Mouse (Mus musculus) heart, postnatal 0 days (tissue): ENCODE results near the gene Rnf215.

Experiments
- CTCF ChIP-seq: IDR thresholded peaks from 2 replicates; pipeline ENCODE4 v1.5.1; 2016; ENCODE audit warnings: antibody characterized with exemption, control low read depth, low read depth
- EP300 ChIP-seq: IDR thresholded peaks from 2 replicates; pipeline ENCODE4 v1.6.1; 2016; ENCODE audit warnings: antibody characterized with exemption, low read depth

DNA sequence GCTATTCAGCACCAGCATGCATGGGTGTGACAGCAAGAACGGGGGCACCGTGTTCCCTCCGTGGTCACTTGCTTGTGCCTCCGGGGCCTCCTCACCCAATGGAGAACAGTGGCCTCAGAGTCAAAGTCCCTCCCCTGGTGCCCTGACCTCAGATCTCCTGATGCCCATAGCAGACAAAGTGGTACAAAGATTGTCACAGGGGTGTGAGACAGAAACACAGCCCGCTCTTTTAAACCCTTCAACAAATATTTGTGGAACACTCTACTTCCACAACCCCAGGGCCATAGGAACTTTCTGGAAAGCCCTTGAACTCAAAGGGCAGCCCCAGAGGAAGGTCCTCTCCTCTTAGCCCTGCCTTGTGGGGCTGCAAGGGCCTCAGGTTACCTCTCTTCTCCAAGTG, 12.8 kb upstream of the Rnf215 start:
- TF ChIP-seq EP300 (no peak), CTCF (no peak)
